Mouse (Mus musculus): Measurements from ENCODE around the gene Gm13278.

DNA sequence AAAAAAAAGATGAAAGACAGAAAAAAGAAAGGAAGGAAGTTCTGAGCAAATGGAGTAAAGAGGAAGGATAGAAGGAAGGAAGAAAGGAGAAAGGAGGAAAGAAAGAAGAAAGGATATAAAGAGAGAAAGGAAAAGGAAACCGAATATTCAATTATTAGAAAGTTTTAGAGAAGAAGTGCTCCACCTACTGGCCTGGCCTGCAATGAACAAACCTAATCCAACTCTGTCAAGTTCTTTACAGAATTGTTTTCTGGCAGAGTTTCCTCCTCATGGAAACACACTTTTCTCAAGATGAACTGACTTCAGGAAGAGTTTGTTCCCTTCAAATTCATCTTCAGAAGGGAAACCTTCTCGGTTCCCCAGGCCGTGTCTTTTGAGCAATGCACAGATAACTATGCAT, 47.5 kb downstream of the Gm13278 start:
- no peak for TF ChIP-seq POLR2A (IDR thresholded peaks at IDR 0.05; ENCODE audit: insufficient read depth, low read depth, low read length)
- no peak for TF ChIP-seq CTCF (IDR thresholded peaks at IDR 0.05; ENCODE audit: insufficient read depth, low read depth, low read length)
